Mouse (Mus musculus) brown adipose tissue, adult 24 weeks (tissue): ENCODE data around the gene Zp3r. TPM values are rescaled to one million over a fixed set of nuclear protein-coding genes. Genes with fewer than 3 reads are reported as not detected.

Source experiments
- H3K27ac ChIP-seq: fragments of 200-500 bp; replicated peaks from 2 replicates; pipeline ENCODE4 v1.5.1; 2012; ENCODE audit warnings: low read depth, mild to moderate bottlenecking, low read length
- H3K4me1 ChIP-seq: fragments of 200-500 bp; 2 replicates; pipeline ENCODE4 v1.6.1; 2012; ENCODE audit warnings: low read length, mixed read lengths; ENCODE audit not compliant: control insufficient read depth, insufficient read depth, insufficient read length
- H3K4me3 ChIP-seq: fragments of 200-500 bp; 2 replicates; pipeline ENCODE4 v1.5.1; 2012; ENCODE audit warnings: low read depth, mild to moderate bottlenecking, low read length, moderate library complexity; ENCODE audit not compliant: insufficient read depth
- polyA plus RNA-seq: library from polyadenylated mRNA; stranded (reverse); fragments of >200 nt; gene quantifications from 2 replicates; pipeline ENCODE4 v1.2.4, GENCODE M21; 2012; ENCODE audit not compliant: missing spikeins, insufficient read depth, insufficient read length

The Zp3r gene
- polyA plus RNA-seq, 1 experiment: not detected

- Histone ChIP-seq H3K27ac (0 out of 2 replicates have a peak overlapping the region, but pooled peaks have one; percentile 67), H3K4me1 (peaks cover 5% of the 10 kb centered on the region; the same call in 1 of the 2 replicates), H3K4me3 (no peak overlapping the region)
Observed at GRCm38 (mm10) chr1:130549698-130550097, 79.7 kb downstream of the Zp3r start.

DNA sequence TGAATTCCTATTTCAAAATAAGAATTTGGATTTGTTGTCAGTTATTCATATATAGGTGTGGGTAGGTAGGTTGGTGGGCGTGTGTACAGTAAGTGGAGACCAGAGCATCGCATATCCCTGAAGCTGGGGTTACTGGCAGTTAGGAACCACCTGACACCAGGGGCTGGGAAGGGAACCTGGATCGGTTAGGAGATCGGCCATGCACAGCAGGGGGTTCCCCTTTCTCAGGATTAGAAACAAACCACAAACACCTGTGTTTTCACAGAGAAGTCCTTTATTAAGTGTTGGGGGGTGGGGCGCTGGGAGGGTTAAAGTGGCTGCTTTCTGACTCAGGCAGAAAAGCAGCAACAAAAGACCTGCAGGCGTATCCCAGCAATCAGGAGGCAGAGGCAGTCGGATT, 80.3 kb downstream of the Zp3r start:
- Histone ChIP-seq H3K4me1 (peaks cover 5% of the 10 kb centered on the region; the same call in 1 of the 2 replicates), H3K27ac (no peak overlapping the region)

DNA sequence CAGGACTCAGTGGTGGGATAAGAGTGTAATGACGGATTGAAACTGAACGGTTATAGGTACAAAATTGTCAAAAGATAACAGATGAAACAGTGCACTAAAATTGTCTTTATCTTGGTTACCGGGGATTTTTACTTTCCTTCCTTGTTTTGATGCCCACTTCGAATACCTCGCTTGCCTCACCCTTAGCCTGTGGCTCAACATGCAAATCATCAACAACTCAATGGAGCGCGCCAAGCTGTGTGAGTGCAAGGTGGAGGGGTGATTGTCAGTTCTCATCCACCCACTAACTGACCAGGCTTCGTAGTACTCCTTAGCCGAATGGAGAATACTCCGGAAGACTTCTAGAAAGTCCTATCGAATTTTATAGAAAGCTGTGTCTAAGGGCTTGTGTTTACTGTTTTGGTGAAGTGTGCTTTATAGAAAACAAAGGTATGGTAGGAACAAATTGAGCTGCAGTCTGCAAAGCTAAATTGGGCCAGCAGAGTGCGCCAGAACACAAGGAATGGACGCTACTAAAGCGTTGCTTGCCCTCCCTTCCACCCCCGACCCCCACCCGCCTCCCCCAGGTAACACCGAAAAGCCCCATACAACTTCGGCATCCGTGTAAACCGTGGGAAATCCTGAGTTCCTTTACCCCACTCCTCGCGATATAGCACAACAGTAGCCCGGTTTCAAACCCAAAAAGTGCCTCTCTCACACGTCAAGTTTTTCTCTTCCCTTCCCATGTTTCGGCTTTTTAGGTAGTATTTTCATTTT, 81.6 kb downstream of the Zp3r start:
- Histone ChIP-seq H3K27ac (no peak overlapping the region), H3K4me3 (no peak overlapping the region), H3K4me1 (peaks cover 5% of the 10 kb centered on the region; the same call in 1 of the 2 replicates)

More for the DNA sequence above, 80.3 kb downstream of the Zp3r start:
- H3K4me3 ChIP-seq: no peak overlapping the region

Other genes with a start within 250 kb of the Zp3r start
- gene Cd55b, start 206.6 kb downstream of the Zp3r start, polyA plus RNA-seq: not detected in 2 replicates
- gene Cd55, start 166.9 kb downstream of the Zp3r start, polyA plus RNA-seq: 12.9 and 17.5 TPM in 2 replicates
- not detected in 2 replicates for gene C4bp, start 32.0 kb upstream of the Zp3r start, polyA plus RNA-seq
- gene Gm29427, start 86.2 kb upstream of the Zp3r start, polyA plus RNA-seq: not detected in 2 replicates
- 3.5 TPM in 2 replicates for gene Yod1, start 87.7 kb upstream of the Zp3r start, polyA plus RNA-seq
- 2.2 and 6.9 TPM in 2 replicates for gene Pfkfb2, start 99.6 kb upstream of the Zp3r start, polyA plus RNA-seq
- 2.0 and 2.2 TPM in 2 replicates for gene AA986860, start 102.4 kb upstream of the Zp3r start, polyA plus RNA-seq
- gene Fcamr, start 171.3 kb upstream of the Zp3r start, polyA plus RNA-seq: not detected in 2 replicates
- gene Pigr, start 197.1 kb upstream of the Zp3r start, polyA plus RNA-seq: 0.71 TPM in 1 of 2 replicates, not detected in the other
- not detected in 2 replicates for gene Fcmr, start 236.0 kb upstream of the Zp3r start, polyA plus RNA-seq